Mouse (Mus musculus) kidney, adult 2 months (tissue): ENCODE data around the gene Ciita. TPM values are rescaled to one million over a fixed set of nuclear protein-coding genes. Genes with fewer than 3 reads are reported as not detected.

ENCODE experiments used
- DNase-seq: peaks from one replicate; pipeline ENCODE4 v3.0.0; 2021
- H3K27ac ChIP-seq: fragments of 200-500 bp; 2 replicates; pipeline ENCODE4 v1.5.1; 2012; ENCODE audit warnings: low read depth, low read length, control low read depth, inconsistent platforms; ENCODE audit not compliant: insufficient read depth
- H3K27me3 ChIP-seq: fragments of 200-500 bp; replicated peaks from 2 replicates; pipeline ENCODE4 v1.6.1; 2012; ENCODE audit warnings: mild to moderate bottlenecking, moderate library complexity, low read length, inconsistent platforms; ENCODE audit not compliant: control insufficient read depth, insufficient read depth
- H3K36me3 ChIP-seq: fragments of 200-500 bp; 2 replicates; pipeline ENCODE4 v1.6.1; 2012; ENCODE audit warnings: mild to moderate bottlenecking, moderate library complexity, low read length, inconsistent platforms; ENCODE audit not compliant: control insufficient read depth, insufficient read depth
- H3K4me1 ChIP-seq: fragments of 200-500 bp; 2 replicates; pipeline ENCODE4 v1.6.1; 2011; ENCODE audit warnings: low read length; ENCODE audit not compliant: control insufficient read depth, insufficient read depth
- H3K4me3 ChIP-seq: fragments of 200-500 bp; 2 replicates; pipeline ENCODE4 v1.5.1; 2011; ENCODE audit warnings: mild to moderate bottlenecking, low read depth, low read length, control low read depth; ENCODE audit not compliant: insufficient read depth
- CTCF ChIP-seq: fragments of 200-500 bp; conservative IDR thresholded peaks from 2 replicates; pipeline ENCODE4 v1.5.1; 2011; ENCODE audit warnings: low read depth, mild to moderate bottlenecking, control low read depth, low read length, moderate library complexity, mixed read lengths; ENCODE audit not compliant: insufficient read depth, insufficient read length
- POLR2A ChIP-seq: fragments of 200-500 bp; IDR thresholded peaks from one replicate; pipeline ENCODE4 v1.6.1; 2011; ENCODE audit warnings: low read depth, low read length, control low read depth
- WGBS: fragments of 180-500 bp; shearing (Covaris S2); methylation state at CpG from one replicate; pipeline ENCODE4 v1.1.7; 2018; 5-methylcytosine and 5-hydroxymethylcytosine counted together
- polyA plus RNA-seq: library from polyadenylated mRNA; depleted of rRNA; stranded (reverse); fragments of >200 nt; gene quantifications from 2 replicates; pipeline ENCODE4 v1.2.3, GENCODE M21; 2012

Gene Ciita
- polyA plus RNA-seq, 1 experiment: 5.3 TPM

- H3K36me3 ChIP-seq: no peaks in the 10 kb centered on the region
- H3K27ac ChIP-seq: 0 out of 2 replicates have a peak overlapping the region, but pooled peaks have one; percentile 11
- WGBS: 72% methylated on average over 16 of the region's 16 CpGs
- peaks cover 8% of the 10 kb centered on the region; the same call in 1 of the 2 replicates for H3K4me1 ChIP-seq
- H3K27me3 ChIP-seq: no peaks in the 10 kb centered on the region
- H3K4me3 ChIP-seq: peak overlapping the region; percentile 36
- TF ChIP-seq POLR2A (no peak), CTCF (no peak)
- DNase-seq: no peak
Measured at GRCm38 (mm10) chr16:10540763-10541597, 61.1 kb downstream of the Ciita start.

GRCm38 (mm10) chr16:10541598-10541930, 61.7 kb downstream of the Ciita start:
- no peaks in the 10 kb centered on the region for H3K36me3 ChIP-seq
- H3K27ac ChIP-seq: 0 out of 2 replicates have a peak overlapping the region, but pooled peaks have one; percentile 11
- TF ChIP-seq POLR2A: no peak
- TF ChIP-seq CTCF: no peak
- H3K27me3 ChIP-seq: no peaks in the 10 kb centered on the region
- peak overlapping the region; percentile 36 for H3K4me3 ChIP-seq
- H3K4me1 ChIP-seq: peaks cover 12% of the 10 kb centered on the region; the same call in 1 of the 2 replicates
- peak; percentile 33 for DNase-seq
- WGBS: 14% methylated on average over 7 of the region's 7 CpGs

- no peak overlapping the region for H3K27ac ChIP-seq
- H3K4me3 ChIP-seq: peak overlapping the region; percentile 80
- H3K36me3 ChIP-seq: no peaks in the 10 kb centered on the region
- no peak for TF ChIP-seq CTCF
- TF ChIP-seq POLR2A: no peak
- H3K4me1 ChIP-seq: peaks cover 12% of the 10 kb centered on the region; the same call in 1 of the 2 replicates
- DNase-seq: no peak
- no peaks in the 10 kb centered on the region for H3K27me3 ChIP-seq
- WGBS: 4% methylated on average over 22 of the region's 22 CpGs
Measured at GRCm38 (mm10) chr16:10542266-10542665, 62.4 kb downstream of the Ciita start.

- DNase-seq: peak; percentile 99
- WGBS: under 1% methylated on average over 53 of the region's 61 CpGs
- Histone ChIP-seq H3K36me3 (no peaks in the 10 kb centered on the region), H3K4me3 (peak within 1 kb of the TSS; percentile 80), H3K4me1 (peaks cover 12% of the 10 kb centered on the region; the same call in 1 of the 2 replicates), H3K27ac (no peak within 1 kb of the TSS), H3K27me3 (no peaks in the 10 kb centered on the region)
- TF ChIP-seq CTCF (no peak), POLR2A (peak; percentile 69)
Measured at GRCm38 (mm10) chr16:10542698-10543365, 63.0 kb downstream of the Ciita start, which contains the start of gene Dexi. Dexi (minus strand) TSS chr16:10543054.

DNA sequence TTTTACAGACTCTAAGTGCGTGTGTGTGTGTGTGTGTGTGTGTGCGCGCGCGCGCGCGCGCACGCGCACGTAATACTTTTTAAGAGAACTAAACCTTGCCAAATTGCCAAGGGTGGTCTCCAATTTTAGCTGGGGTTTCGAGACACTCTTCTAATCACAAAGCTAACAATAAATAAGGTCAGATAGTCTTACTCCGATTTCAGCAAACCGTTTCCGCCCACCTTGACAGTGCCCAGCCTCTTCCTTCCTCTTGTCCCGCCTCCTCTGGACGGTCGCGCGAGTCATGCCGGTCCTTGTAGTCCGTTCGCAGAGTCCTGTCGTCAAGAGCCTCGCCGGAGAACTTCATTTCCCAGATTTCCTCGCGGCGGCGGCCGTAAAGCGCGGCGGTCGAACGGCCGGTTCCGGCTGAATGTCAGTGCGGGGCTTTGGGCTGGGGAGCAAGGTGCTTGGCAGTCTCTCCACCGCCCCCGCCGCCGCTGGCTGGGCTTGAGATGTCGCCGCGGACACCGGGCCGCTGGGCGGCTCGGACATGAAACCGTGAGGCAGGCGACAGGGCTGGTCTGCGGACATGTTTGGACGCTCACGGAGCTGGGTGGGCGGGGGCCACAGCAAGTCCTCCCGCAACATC, 65.2 kb downstream of the Ciita start, which contains the start of gene Clec16a:
Clec16a (plus strand) TSS at position 345 of the 628 bp plus-strand sequence.
- H3K4me1 ChIP-seq: peaks cover 12% of the 10 kb centered on the region; the same call in 1 of the 2 replicates
- peak; percentile 99 for DNase-seq
- H3K36me3 ChIP-seq: no peaks in the 10 kb centered on the region
- peak within 1 kb of the TSS; percentile 83 for H3K4me3 ChIP-seq
- peak within 1 kb of the TSS; percentile 66; the same call in 1 of the 2 replicates for H3K27ac ChIP-seq
- TF ChIP-seq CTCF (no peak), POLR2A (peak; percentile 29)
- no peaks in the 10 kb centered on the region for H3K27me3 ChIP-seq
- WGBS: under 1% methylated on average over 58 of the region's 58 CpGs

DNA sequence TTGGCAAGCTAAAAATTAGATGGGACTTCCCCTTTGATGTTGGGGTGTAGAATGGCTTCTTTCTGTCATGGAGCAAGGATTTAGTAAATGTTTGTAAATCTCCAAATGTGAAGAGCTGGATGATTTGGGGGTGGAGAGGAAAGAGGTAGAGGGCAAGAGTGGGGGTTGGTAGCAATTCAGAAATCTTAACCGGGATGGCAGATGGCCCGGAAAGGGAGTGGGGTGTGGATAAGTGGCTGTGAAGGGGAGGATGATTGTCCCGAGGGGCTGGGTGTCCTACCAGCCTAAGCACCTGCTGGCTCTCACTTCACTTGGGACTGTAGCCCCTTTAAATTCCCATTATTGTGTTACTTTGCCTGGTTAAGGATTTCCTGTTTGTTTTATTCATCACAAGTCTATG, 67.0 kb downstream of the Ciita start:
- 41% methylated on average over 3 of the region's 3 CpGs for WGBS
- DNase-seq: no peak
- H3K4me3 ChIP-seq: no peak overlapping the region
- H3K27ac ChIP-seq: no peak overlapping the region
- no peaks in the 10 kb centered on the region for H3K27me3 ChIP-seq
- 0 out of 2 replicates have a peak, but pooled peaks cover 4% of the 10 kb centered on the region for H3K4me1 ChIP-seq
- no peaks in the 10 kb centered on the region for H3K36me3 ChIP-seq
- no peak for TF ChIP-seq POLR2A
- TF ChIP-seq CTCF: no peak
